Mouse (Mus musculus): ENCODE data around the gene Notch4.
"Not testable (repeated sequence)": the region's sequence is repeated elsewhere in the genome, so short reads cannot be mapped to it uniquely, and the experiment has no call there.

The Notch4 gene

GRCm38 (mm10) chr17:34564003-34564421, at the start of gene Notch4:
Gene Notch4, plus strand, starts transcription at chr17:34564268.
- no peak for ATAC-seq (ENCODE audit: insufficient number of reproducible peaks, low FRiP score, low TSS enrichment)

- no peak for ATAC-seq (ENCODE audit: insufficient number of reproducible peaks, low FRiP score, low TSS enrichment)
These were observed 47.6 kb upstream of the Notch4 start for GRCm38 (mm10) chr17:34516514-34516913.

- no peak for ATAC-seq (ENCODE audit: insufficient number of reproducible peaks, low FRiP score, low TSS enrichment)
These were observed 46.8 kb upstream of the Notch4 start, which contains the start of gene Btnl6 for GRCm38 (mm10) chr17:34517252-34517651. Gene Btnl6, minus strand, starts transcription at chr17:34517352.

- ATAC-seq (ENCODE audit: insufficient number of reproducible peaks, low FRiP score, low TSS enrichment), result no peak
These were observed 46.3 kb upstream of the Notch4 start for GRCm38 (mm10) chr17:34517795-34518194.

- ATAC-seq (ENCODE audit: insufficient number of reproducible peaks, low FRiP score, low TSS enrichment), result not testable (repeated sequence)
These were observed 45.5 kb upstream of the Notch4 start for GRCm38 (mm10) chr17:34518571-34518970.

- ATAC-seq (ENCODE audit: insufficient number of reproducible peaks, low FRiP score, low TSS enrichment), result no peak
These were observed 45.1 kb upstream of the Notch4 start for GRCm38 (mm10) chr17:34519001-34519400.

GRCm38 (mm10) chr17:34532671-34533070, 31.4 kb upstream of the Notch4 start:
- no peak for ATAC-seq (ENCODE audit: insufficient number of reproducible peaks, low FRiP score, low TSS enrichment)

- ATAC-seq (ENCODE audit: insufficient number of reproducible peaks, low FRiP score, low TSS enrichment), result not testable (repeated sequence)
These were observed 20.5 kb upstream of the Notch4 start for GRCm38 (mm10) chr17:34543567-34543966.

- ATAC-seq (ENCODE audit: insufficient number of reproducible peaks, low FRiP score, low TSS enrichment), result no peak
These were observed 17.3 kb upstream of the Notch4 start for GRCm38 (mm10) chr17:34546797-34547196.

GRCm38 (mm10) chr17:34547601-34548000, 16.5 kb upstream of the Notch4 start:
- no peak for ATAC-seq (ENCODE audit: insufficient number of reproducible peaks, low FRiP score, low TSS enrichment)

- no peak for ATAC-seq (ENCODE audit: insufficient number of reproducible peaks, low FRiP score, low TSS enrichment)
These were observed 14.9 kb upstream of the Notch4 start for GRCm38 (mm10) chr17:34549156-34549555.

- no peak for ATAC-seq (ENCODE audit: insufficient number of reproducible peaks, low FRiP score, low TSS enrichment)
These were observed 14.2 kb upstream of the Notch4 start for GRCm38 (mm10) chr17:34549843-34550242.

- ATAC-seq (ENCODE audit: insufficient number of reproducible peaks, low FRiP score, low TSS enrichment), result peak; percentile 56; the same call in 1 of the 2 replicates
These were observed 8.6 kb upstream of the Notch4 start for GRCm38 (mm10) chr17:34555483-34555882.

GRCm38 (mm10) chr17:34556406-34556805, 7.7 kb upstream of the Notch4 start:
- no peak for ATAC-seq (ENCODE audit: insufficient number of reproducible peaks, low FRiP score, low TSS enrichment)

GRCm38 (mm10) chr17:34557411-34557810, 6.7 kb upstream of the Notch4 start:
- ATAC-seq (ENCODE audit: insufficient number of reproducible peaks, low FRiP score, low TSS enrichment), result no peak

GRCm38 (mm10) chr17:34559116-34559515, 5.0 kb upstream of the Notch4 start:
- ATAC-seq (ENCODE audit: insufficient number of reproducible peaks, low FRiP score, low TSS enrichment), result no peak

- ATAC-seq (ENCODE audit: insufficient number of reproducible peaks, low FRiP score, low TSS enrichment), result no peak
These were observed 4.2 kb upstream of the Notch4 start for GRCm38 (mm10) chr17:34559895-34560294.

- ATAC-seq (ENCODE audit: insufficient number of reproducible peaks, low FRiP score, low TSS enrichment), result no peak
These were observed 3.6 kb upstream of the Notch4 start for GRCm38 (mm10) chr17:34560438-34560837.

- no peak for ATAC-seq (ENCODE audit: insufficient number of reproducible peaks, low FRiP score, low TSS enrichment)
These were observed 2.9 kb upstream of the Notch4 start for GRCm38 (mm10) chr17:34561200-34561599.

- no peak for ATAC-seq (ENCODE audit: insufficient number of reproducible peaks, low FRiP score, low TSS enrichment)
These were observed 1.5 kb upstream of the Notch4 start for GRCm38 (mm10) chr17:34562595-34562994.

GRCm38 (mm10) chr17:34563354-34563753, 714 bp upstream of the Notch4 start:
- no peak for ATAC-seq (ENCODE audit: insufficient number of reproducible peaks, low FRiP score, low TSS enrichment)

GRCm38 (mm10) chr17:34564796-34565195, 728 bp downstream of the Notch4 start:
- no peak for ATAC-seq (ENCODE audit: insufficient number of reproducible peaks, low FRiP score, low TSS enrichment)

GRCm38 (mm10) chr17:34567311-34567710, 3.2 kb downstream of the Notch4 start:
- ATAC-seq (ENCODE audit: insufficient number of reproducible peaks, low FRiP score, low TSS enrichment), result no peak

Data from cerebellum, adult (tissue).